Mouse (Mus musculus): ENCODE data around the gene Slc45a3. TPM values are rescaled to one million over a fixed set of nuclear protein-coding genes. Genes with fewer than 3 reads are reported as not detected.

The Slc45a3 gene
- total and polyA plus RNA-seq, 3 experiments, result 15.6 to 40.7 TPM; not detected in 1

DNA sequence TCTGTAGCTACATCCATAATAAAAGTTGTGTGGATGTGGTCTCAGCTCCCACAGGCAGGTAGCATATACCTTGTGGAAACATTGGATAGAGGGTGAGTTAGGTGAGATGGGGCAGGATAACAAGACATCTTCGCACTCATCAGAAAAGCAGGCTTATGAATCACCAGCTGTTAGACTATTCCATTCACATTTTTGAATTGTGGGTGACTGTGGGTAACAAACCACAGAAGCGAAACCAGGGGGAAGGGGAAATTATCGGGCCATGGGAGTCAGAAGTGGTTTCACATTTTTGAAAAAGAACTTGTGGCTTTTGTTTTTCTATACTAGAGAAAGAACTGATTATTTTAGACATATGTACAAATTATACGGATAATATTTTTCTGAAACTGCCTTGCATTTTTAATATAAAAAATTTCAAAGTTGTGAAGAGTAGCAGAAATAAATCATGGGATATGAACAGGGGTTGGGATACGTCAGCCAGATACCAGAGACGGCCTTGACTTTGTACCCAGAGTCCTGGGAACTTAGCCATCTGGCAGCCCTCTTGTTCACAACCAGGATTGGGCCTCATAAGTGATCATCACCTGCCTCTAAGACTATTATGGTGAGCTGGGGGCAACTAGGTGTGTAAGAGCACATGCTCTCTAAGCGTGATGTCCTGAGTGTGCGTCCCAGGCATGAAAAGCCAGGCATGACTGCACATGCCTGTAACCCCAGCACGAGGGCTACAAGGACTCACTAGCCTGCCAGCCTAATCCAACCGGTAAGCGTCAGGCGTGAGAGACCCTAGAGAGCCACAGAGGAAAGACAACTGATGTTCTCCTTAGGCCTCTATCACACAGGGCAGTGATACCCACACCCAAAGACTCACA is 30.6 kb downstream of the Slc45a3 start:
- Histone ChIP-seq H3K27me3 (ENCODE audit: control insufficient read depth in 1 of 2, insufficient read depth in 2 of 2, low read length in 2 of 2) (no peaks in the 10 kb centered on the region), H3K79me2 (ENCODE audit: control insufficient read depth, insufficient read depth, low read length, poor library complexity) (no peaks in the 10 kb centered on the region), H3K4me3 (ENCODE audit: control insufficient read depth in 1 of 2, insufficient read depth in 1 of 2, low read depth in 2 of 2, low read length in 2 of 2) (no peak overlapping the region), H3K36me3 (ENCODE audit: control insufficient read depth in 1 of 2, insufficient read depth in 2 of 2, low read length in 2 of 2) (no peaks in the 10 kb centered on the region), H3K9ac (ENCODE audit: control insufficient read depth, low read depth, low read length, poor library complexity, severe bottlenecking) (no peak overlapping the region), H3K4me1 (ENCODE audit: control insufficient read depth in 1 of 2, insufficient read depth in 2 of 2, low read length in 2 of 2) (no peaks in the 10 kb centered on the region), H3K27ac (ENCODE audit: control insufficient read depth, low read depth, low read length) (no peak overlapping the region), H3K9me3 (replicated peaks; ENCODE audit: insufficient read depth, low read length) (no peaks in the 10 kb centered on the region)
- DNase-seq (ENCODE audit: low read depth, low spot score), result no peak
- TF ChIP-seq MYC (IDR thresholded peaks at IDR 0.05; ENCODE audit: low read depth, low read length) (no peak), GATA1 (IDR thresholded peaks at IDR 0.05; ENCODE audit: low read depth, low read length) (no peak), CHD1 (IDR thresholded peaks at IDR 0.05; ENCODE audit: low read depth, low read length) (no peak)

DNA sequence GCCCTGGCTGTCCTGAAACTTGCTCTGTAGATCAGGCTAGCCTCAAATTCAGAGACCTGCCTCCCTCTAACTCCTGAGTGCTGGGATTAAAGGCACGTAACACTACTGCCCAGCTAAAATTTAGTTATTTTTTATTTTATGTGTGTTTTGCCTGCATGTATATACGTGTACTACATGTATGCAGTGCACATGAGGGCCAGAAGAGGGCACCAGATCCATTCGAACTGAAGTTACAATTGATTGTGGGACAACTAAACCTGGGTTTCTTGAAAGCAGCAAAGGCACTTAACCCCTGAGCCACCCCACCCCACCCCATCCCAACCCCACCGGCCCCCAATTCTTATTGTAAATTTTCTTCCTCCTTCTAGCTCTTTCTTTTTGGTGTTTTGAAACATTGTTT is 32.3 kb downstream of the Slc45a3 start:
- Histone ChIP-seq H3K36me3 (ENCODE audit: control insufficient read depth in 1 of 2, insufficient read depth in 2 of 2, low read length in 2 of 2) (no peaks in the 10 kb centered on the region; a peak in 1 of 4 replicates), H3K27me3 (ENCODE audit: control insufficient read depth in 1 of 2, insufficient read depth in 2 of 2, low read length in 2 of 2) (no peaks in the 10 kb centered on the region), H3K4me1 (ENCODE audit: control insufficient read depth in 1 of 2, insufficient read depth in 2 of 2, low read length in 2 of 2) (no peaks in the 10 kb centered on the region), H3K9ac (ENCODE audit: control insufficient read depth, low read depth, low read length, poor library complexity, severe bottlenecking) (no peak overlapping the region), H3K4me3 (ENCODE audit: control insufficient read depth in 1 of 2, insufficient read depth in 1 of 2, low read depth in 2 of 2, low read length in 2 of 2) (no peak overlapping the region), H3K27ac (ENCODE audit: control insufficient read depth, low read depth, low read length) (no peak overlapping the region), H3K79me2 (ENCODE audit: control insufficient read depth, insufficient read depth, low read length, poor library complexity) (no peaks in the 10 kb centered on the region), H3K9me3 (replicated peaks; ENCODE audit: insufficient read depth, low read length) (no peaks in the 10 kb centered on the region)
- DNase-seq (ENCODE audit: low read depth, low spot score), result peak; percentile 82
- TF ChIP-seq ZC3H11A (IDR thresholded peaks at IDR 0.05; ENCODE audit: low read depth, low read length), result peak; percentile 91
- no peak for TF ChIP-seq TBP (IDR thresholded peaks at IDR 0.05; ENCODE audit: low read depth, low read length)
- no peak for TF ChIP-seq CHD1 (IDR thresholded peaks at IDR 0.05; ENCODE audit: low read depth, low read length)
- no peak for TF ChIP-seq SIN3A (IDR thresholded peaks at IDR 0.05; ENCODE audit: low read length)
- TF ChIP-seq KAT2A (conservative IDR thresholded peaks at IDR 0.05; ENCODE audit: low read depth, low read length), result no peak
- TF ChIP-seq MAZ (IDR thresholded peaks at IDR 0.05; ENCODE audit: low read depth, low read length), result no peak
- peak; percentile 31; the same call in 1 of the 2 replicates for TF ChIP-seq ZNF384 (IDR thresholded peaks at IDR 0.05; ENCODE audit: low read depth, low read length)
- TF ChIP-seq POLR2AphosphoS5 (IDR thresholded peaks at IDR 0.05; ENCODE audit: borderline replicate concordance, low read depth, low read length), result no peak
- TF ChIP-seq GATA1 (IDR thresholded peaks at IDR 0.05; ENCODE audit: low read depth, low read length), result no peak
- no peak for TF ChIP-seq NRF1 (IDR thresholded peaks at IDR 0.05; ENCODE audit: insufficient read depth, low read depth, low read length, poor library complexity, severe bottlenecking)
- no peak for TF ChIP-seq MAX (IDR thresholded peaks at IDR 0.05; ENCODE audit: low read length)
- peak; percentile 69 to 84 (median 79) for TF ChIP-seq CTCF (IDR thresholded peaks at IDR 0.05 in 2 of 3, conservative IDR thresholded peaks at IDR 0.05 in 1 of 3; ENCODE audit: control insufficient read depth in 1 of 3, insufficient read depth in 1 of 3, low read depth in 2 of 3, low read length in 3 of 3, poor library complexity in 1 of 3, severe bottlenecking in 1 of 3)
- no peak for TF ChIP-seq JUND (IDR thresholded peaks at IDR 0.05; ENCODE audit: low read depth, low read length)
- TF ChIP-seq SMC3 (IDR thresholded peaks at IDR 0.05; ENCODE audit: low read depth, low read length), result peak; percentile 86
- TF ChIP-seq RCOR1 (IDR thresholded peaks at IDR 0.05; ENCODE audit: low read depth, low read length), result no peak
- peak; percentile 85 for TF ChIP-seq RAD21 (IDR thresholded peaks at IDR 0.05; ENCODE audit: low read depth, low read length)
- no peak for TF ChIP-seq MAFK (IDR thresholded peaks at IDR 0.05; ENCODE audit: borderline replicate concordance, low read depth, low read length)
- TF ChIP-seq NELFE (IDR thresholded peaks at IDR 0.05; ENCODE audit: low read depth, low read length), result no peak
- no peak for TF ChIP-seq CHD2 (IDR thresholded peaks at IDR 0.05; ENCODE audit: low read length)
- TF ChIP-seq POLR2AphosphoS2 (IDR thresholded peaks at IDR 0.05; ENCODE audit: low read length), result no peak
- TF ChIP-seq GABPA (IDR thresholded peaks at IDR 0.05; ENCODE audit: low read depth, low read length), result no peak
- TF ChIP-seq ETS1 (IDR thresholded peaks at IDR 0.05; ENCODE audit: low read depth, low read length), result no peak
- no peak for TF ChIP-seq TAL1 (IDR thresholded peaks at IDR 0.05; ENCODE audit: low read length)
- no peak for TF ChIP-seq TCF12 (IDR thresholded peaks at IDR 0.05; ENCODE audit: low read depth, low read length)
- no peak for TF ChIP-seq UBTF (IDR thresholded peaks at IDR 0.05; ENCODE audit: borderline replicate concordance, insufficient read depth, low read depth, low read length)
- no peak for TF ChIP-seq MYC (IDR thresholded peaks at IDR 0.05; ENCODE audit: low read depth, low read length)
